Mouse (Mus musculus) heart, embryonic 12.5 days (tissue): ENCODE measurements around the gene Pax4. TPM values are rescaled to one million over a fixed set of nuclear protein-coding genes. Genes with fewer than 3 reads are reported as not detected.

ENCODE experiments used
- ATAC-seq: fragments of 200-750 bp; cut with Nextera tagmentation; 2 replicates; pipeline ENCODE4 v1.8.0; 2017; ENCODE audit warnings: moderate TSS enrichment, moderate library complexity; ENCODE audit not compliant: insufficient number of reproducible peaks, low FRiP score
- H3K27ac ChIP-seq: fragments of 300-500 bp; sonication (generic); 2 replicates; pipeline ENCODE4 v1.5.1; 2016; ENCODE audit warnings: mild to moderate bottlenecking, moderate library complexity; ENCODE audit not compliant: poor library complexity, severe bottlenecking
- H3K27me3 ChIP-seq: fragments of 300-500 bp; sonication (generic); replicated peaks from 2 replicates; pipeline ENCODE4 v1.6.1; 2016; ENCODE audit warnings: mild to moderate bottlenecking, moderate library complexity
- H3K36me3 ChIP-seq: fragments of 300-500 bp; sonication (generic); 2 replicates; pipeline ENCODE4 v1.6.1; 2016; ENCODE audit warnings: mild to moderate bottlenecking, moderate library complexity
- H3K4me1 ChIP-seq: fragments of 300-500 bp; sonication (generic); replicated peaks from 2 replicates; pipeline ENCODE4 v1.6.1; 2016; ENCODE audit warnings: mild to moderate bottlenecking
- H3K4me2 ChIP-seq: fragments of 300-500 bp; sonication (generic); 2 replicates; pipeline ENCODE4 v1.6.1; 2016; ENCODE audit warnings: mild to moderate bottlenecking, moderate library complexity
- H3K4me3 ChIP-seq: fragments of 300-500 bp; sonication (generic); 2 replicates; pipeline ENCODE4 v1.5.1; 2016; ENCODE audit warnings: mild to moderate bottlenecking
- H3K9ac ChIP-seq: fragments of 300-500 bp; sonication (generic); 2 replicates; pipeline ENCODE4 v1.6.1; 2016; ENCODE audit warnings: mild to moderate bottlenecking, moderate library complexity
- H3K9me3 ChIP-seq: fragments of 300-500 bp; sonication (generic); replicated peaks from 2 replicates; pipeline ENCODE4 v1.6.1; 2016; ENCODE audit warnings: mild to moderate bottlenecking, moderate library complexity
- WGBS: fragments of 180-500 bp; shearing (Covaris S2); methylation state at CpG from one replicate; pipeline ENCODE4 v1.1.7; 2016; 5-methylcytosine and 5-hydroxymethylcytosine counted together
- polyA plus RNA-seq: library from polyadenylated mRNA; unstranded; fragments of >200 nt; fragmentation: Nextera tagmentation; extraction: Ambion mirVana; gene quantifications from 2 replicates; pipeline ENCODE4 v1.2.1, GENCODE M21; 2016

Gene Pax4
- polyA plus RNA-seq: not detected in 2 replicates

DNA sequence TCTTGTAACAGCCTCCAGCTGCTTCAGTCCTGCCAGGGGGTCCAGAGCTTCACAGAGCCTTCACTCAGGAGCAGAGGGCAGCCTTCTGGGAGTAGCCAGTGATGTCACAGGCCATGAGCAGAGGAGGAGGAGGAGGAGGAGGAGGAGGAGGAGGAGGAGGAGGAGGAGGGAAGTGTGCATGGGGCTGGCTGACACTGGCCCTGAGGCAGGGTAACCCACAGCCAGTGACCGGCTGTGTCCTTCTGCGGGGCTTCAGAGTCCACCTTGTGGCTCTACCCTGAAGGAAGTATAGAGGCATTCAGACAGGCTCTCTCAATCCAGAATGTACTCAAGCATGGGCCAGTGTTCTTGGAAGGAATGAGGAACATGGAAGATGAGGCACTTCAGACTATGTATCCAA, at the start of gene Pax4:
Gene Pax4, minus strand, starts transcription at position 101 of the 400 bp plus-strand sequence.
- Histone ChIP-seq H3K9ac (no peak within 1 kb of the TSS), H3K27ac (no peak within 1 kb of the TSS), H3K4me1 (no peaks in the 10 kb centered on the region), H3K36me3 (no peaks in the 10 kb centered on the region), H3K9me3 (no peaks in the 10 kb centered on the region), H3K27me3 (peaks cover 58% of the 10 kb centered on the region), H3K4me2 (no peak within 1 kb of the TSS), H3K4me3 (no peak within 1 kb of the TSS)
- WGBS: 65% methylated on average over 2 of the region's 2 CpGs
- no peak for ATAC-seq

DNA sequence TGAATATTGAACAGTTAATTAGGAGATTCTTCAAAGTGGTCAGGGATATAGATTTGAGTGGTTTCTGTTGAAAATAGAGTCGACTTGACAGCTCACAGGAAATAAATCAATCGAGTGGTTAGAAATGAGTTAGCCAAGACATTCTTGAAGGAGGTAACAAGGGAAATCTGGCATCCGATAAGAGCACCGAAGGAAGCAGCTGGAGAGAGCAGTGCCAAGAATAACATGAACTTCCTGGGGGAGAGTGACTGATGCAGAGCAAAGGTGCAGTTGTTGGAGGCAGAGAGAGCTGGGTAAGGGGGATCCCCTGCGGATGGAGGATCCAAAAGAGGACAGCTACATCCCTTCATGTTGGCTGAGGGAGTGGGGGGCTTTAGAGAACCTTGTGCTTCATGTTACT, 48.7 kb upstream of the Pax4 start:
- Histone ChIP-seq H3K36me3 (peaks cover 11% of the 10 kb centered on the region), H3K27ac (peak overlapping the region; percentile 37; the same call in 1 of the 2 replicates)
- WGBS: 39% methylated on average over 5 of the region's 5 CpGs

DNA sequence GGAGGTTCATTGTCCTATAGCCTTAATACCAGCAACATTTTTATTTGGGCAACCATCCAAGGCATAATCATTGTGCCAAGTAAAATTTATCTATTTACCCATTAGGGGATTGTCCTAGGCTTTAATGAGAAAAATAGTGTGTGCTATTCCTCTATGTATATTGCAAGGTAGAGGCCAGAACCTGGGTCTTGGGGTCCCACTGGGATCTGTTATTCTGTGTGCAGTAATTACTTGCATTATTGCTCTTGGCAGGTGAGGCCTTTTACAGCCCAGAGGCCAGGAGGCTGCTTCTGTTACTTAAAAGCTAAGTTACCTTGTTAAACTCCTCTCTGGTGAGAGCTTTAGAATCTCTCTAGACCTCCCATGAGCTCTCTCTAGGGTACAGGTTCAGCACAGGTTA, 42.0 kb upstream of the Pax4 start:
- no peak overlapping the region for H3K4me3 ChIP-seq
- peaks cover 14% of the 10 kb centered on the region for H3K4me1 ChIP-seq
- no peak overlapping the region for H3K4me2 ChIP-seq
- H3K36me3 ChIP-seq: peaks cover 30% of the 10 kb centered on the region
- ATAC-seq: no peak
- H3K9me3 ChIP-seq: no peaks in the 10 kb centered on the region
- no peak overlapping the region for H3K9ac ChIP-seq
- no peaks in the 10 kb centered on the region for H3K27me3 ChIP-seq
- no peak overlapping the region for H3K27ac ChIP-seq

More for the DNA sequence above, 48.7 kb upstream of the Pax4 start:
- H3K4me3 ChIP-seq: no peak overlapping the region
- H3K9ac ChIP-seq: no peak overlapping the region
- no peak for ATAC-seq
- H3K9me3 ChIP-seq: no peaks in the 10 kb centered on the region
- H3K4me2 ChIP-seq: no peak overlapping the region
- H3K27me3 ChIP-seq: no peaks in the 10 kb centered on the region
- peaks cover 10% of the 10 kb centered on the region for H3K4me1 ChIP-seq

DNA sequence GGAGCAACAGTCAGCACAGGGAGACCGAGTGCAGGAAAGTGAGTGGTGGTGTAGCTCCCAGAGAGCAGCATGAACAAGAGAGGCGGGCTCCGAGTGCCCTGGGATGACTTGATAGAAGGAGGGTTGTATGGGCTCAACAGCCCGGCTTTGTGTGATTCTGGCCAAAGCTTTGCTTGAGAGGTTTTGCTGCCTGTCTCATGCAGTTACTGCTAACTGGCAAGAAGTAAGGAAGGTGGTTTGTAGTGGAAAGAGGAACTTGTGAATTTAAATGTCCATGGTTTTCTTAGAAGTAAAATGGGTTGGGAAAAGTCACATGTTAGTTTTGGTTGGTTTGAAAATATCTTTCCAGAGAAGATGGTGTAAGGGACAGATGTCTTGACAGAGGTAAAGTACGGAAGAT, 41.5 kb upstream of the Pax4 start:
- no peak for ATAC-seq

DNA sequence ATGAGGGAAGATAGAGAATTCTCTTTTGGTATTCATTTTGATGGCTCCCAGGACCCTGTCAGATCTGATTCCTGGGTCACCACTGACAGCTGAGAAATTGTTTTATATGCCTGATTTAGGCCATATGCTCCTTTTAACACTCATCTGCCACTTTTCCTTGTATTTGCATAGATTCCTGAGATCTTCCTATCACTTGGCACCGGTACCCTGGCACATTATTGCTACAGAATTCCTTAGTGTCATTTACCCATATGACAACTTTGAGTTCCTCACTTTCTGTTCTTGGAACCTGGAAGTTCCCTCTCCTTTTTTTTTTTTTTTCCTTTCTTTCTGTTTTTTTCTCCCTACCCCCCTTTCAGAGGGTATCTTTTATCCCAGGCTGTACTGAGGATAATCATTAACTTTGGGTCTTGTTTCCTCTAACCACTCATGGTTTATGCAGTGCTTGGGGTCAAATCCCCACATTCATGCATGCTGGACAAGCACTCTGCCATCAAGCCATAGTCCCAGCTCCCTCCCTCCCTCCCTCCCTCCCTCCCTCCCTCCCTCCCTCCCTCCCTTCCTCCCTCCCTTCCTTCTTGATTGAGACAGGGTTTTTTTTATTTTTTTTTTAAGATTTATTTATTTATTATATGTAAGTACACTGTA, 39.2 kb upstream of the Pax4 start:
- H3K4me1 ChIP-seq: peaks cover 35% of the 10 kb centered on the region
- H3K36me3 ChIP-seq: peaks cover 27% of the 10 kb centered on the region
- H3K27ac ChIP-seq: no peak overlapping the region
- WGBS: 73% methylated on average over 1 of the region's 1 CpGs
- no peak overlapping the region for H3K4me2 ChIP-seq
- no peak for ATAC-seq
- no peak overlapping the region for H3K4me3 ChIP-seq
- no peaks in the 10 kb centered on the region for H3K9me3 ChIP-seq
- no peaks in the 10 kb centered on the region for H3K27me3 ChIP-seq
- no peak overlapping the region for H3K9ac ChIP-seq

More for the DNA sequence above, 41.5 kb upstream of the Pax4 start:
- Histone ChIP-seq H3K9ac (no peak overlapping the region), H3K27ac (no peak overlapping the region), H3K36me3 (peaks cover 30% of the 10 kb centered on the region), H3K9me3 (no peaks in the 10 kb centered on the region), H3K4me2 (no peak overlapping the region), H3K4me3 (no peak overlapping the region), H3K27me3 (no peaks in the 10 kb centered on the region), H3K4me1 (peaks cover 20% of the 10 kb centered on the region)
- WGBS: 87% methylated on average over 5 of the region's 5 CpGs

DNA sequence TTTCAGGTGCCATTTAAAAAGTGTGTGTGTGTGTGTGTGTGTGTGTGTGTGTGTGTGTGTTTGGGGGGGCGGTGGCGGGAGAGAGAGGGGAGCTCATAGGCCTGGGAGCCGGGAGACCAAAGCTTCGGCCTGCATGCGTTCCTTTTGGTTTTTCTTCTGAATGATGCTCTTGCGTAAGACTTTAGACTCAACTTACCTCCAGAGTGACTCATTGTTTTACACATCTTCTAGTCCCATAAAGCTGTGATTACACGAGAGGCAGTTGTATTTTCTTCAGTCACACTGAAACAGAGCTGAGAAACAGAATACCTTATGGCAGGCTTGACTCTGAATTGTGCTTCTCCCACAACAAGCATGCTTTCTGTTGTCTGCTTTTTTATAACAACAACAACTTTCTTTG, 37.8 kb upstream of the Pax4 start:
- Histone ChIP-seq H3K9ac (no peak overlapping the region), H3K27ac (no peak overlapping the region), H3K4me2 (no peak overlapping the region), H3K36me3 (peaks cover 15% of the 10 kb centered on the region), H3K27me3 (no peaks in the 10 kb centered on the region), H3K9me3 (no peaks in the 10 kb centered on the region), H3K4me1 (peaks cover 50% of the 10 kb centered on the region), H3K4me3 (no peak overlapping the region)
- no peak for ATAC-seq
- 89% methylated on average over 7 of the region's 7 CpGs for WGBS

DNA sequence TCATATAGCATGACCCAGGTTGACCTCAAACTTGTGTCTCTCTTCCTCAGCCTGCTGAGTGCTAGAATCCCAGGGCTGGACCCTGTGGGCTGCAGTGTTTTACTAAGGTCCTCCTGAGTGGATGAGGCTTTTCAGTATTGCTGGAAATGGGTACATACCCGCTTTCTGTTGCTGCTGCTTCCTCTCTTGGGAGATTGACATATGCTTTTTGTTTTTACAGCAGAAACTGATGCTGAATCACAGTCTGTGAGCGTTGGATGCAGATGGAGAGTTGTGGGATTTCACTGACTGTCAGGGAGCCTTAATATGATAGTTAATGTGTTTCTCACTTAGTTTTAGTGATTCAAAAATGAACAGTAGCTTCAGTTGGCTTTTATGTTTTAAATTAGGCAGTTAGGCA, 37.3 kb upstream of the Pax4 start:
- Histone ChIP-seq H3K27me3 (no peaks in the 10 kb centered on the region), H3K9ac (no peak overlapping the region), H3K9me3 (no peaks in the 10 kb centered on the region), H3K36me3 (peaks cover 15% of the 10 kb centered on the region), H3K4me3 (no peak overlapping the region), H3K4me1 (peaks cover 54% of the 10 kb centered on the region), H3K4me2 (no peak overlapping the region), H3K27ac (0 out of 2 replicates have a peak overlapping the region, but pooled peaks have one; percentile 46)
- WGBS: 71% methylated on average over 2 of the region's 2 CpGs
- no peak for ATAC-seq

DNA sequence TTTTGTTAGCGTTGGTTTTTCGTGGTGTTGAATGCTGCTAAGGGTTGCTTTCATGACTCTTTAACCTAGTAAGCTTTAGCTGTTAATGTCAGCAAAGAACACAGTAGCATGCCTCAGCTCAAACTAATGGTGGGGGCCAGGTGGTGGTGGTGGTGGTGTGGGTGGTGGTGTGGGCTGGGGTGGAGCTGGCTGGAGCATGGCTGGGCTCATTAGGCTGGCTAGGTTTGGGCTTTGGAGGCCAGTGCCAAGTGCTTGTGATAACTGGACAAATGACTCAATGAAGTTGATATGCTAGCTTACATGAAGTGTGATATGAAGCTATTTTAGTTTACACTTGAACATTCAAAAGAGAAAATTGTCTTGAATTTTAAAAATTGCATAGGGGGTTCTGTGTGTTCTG, 36.9 kb upstream of the Pax4 start:
- WGBS: 95% methylated on average over 2 of the region's 2 CpGs
- peaks cover 55% of the 10 kb centered on the region for H3K4me1 ChIP-seq

DNA sequence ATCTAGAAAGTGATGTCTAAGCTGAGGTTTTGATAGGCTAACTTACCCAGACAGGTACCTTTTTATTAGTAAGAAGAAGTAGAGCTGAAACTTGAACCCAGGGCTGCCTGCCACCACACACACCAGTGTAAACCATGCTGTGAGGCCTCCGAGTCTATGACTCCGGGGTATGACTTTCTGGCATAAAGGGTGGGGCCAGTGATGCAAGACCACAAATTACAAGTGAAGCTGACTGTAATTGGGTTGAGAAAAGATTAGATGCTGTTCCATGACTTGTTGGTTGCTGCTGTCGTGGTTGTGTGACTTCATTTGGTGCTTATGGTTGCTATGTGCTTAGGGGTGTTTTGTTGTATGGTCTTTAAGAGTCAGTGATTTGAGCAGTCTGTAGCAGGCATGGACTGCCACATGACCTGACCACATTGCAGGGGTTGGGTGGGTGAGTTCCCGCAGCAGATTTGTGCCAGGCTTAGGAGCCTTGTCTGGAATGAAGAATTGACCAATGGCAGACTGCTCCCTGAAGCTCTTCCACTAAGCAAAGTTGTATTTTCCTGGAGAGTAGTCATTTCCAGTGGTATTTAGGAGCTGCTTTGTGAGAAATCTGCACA, 33.7 kb upstream of the Pax4 start:
- no peak for ATAC-seq
- no peaks in the 10 kb centered on the region for H3K27me3 ChIP-seq
- H3K4me2 ChIP-seq: peak overlapping the region; percentile 33
- no peaks in the 10 kb centered on the region for H3K9me3 ChIP-seq
- 66% methylated on average over 4 of the region's 4 CpGs for WGBS
- no peaks in the 10 kb centered on the region for H3K36me3 ChIP-seq
- H3K4me3 ChIP-seq: no peak overlapping the region
- H3K9ac ChIP-seq: 0 out of 2 replicates have a peak overlapping the region, but pooled peaks have one; percentile 24
- H3K27ac ChIP-seq: no peak overlapping the region
- H3K4me1 ChIP-seq: peaks cover 55% of the 10 kb centered on the region

More for the DNA sequence above, 36.9 kb upstream of the Pax4 start:
- no peak for ATAC-seq
- Histone ChIP-seq H3K4me3 (no peak overlapping the region), H3K4me2 (no peak overlapping the region), H3K27ac (no peak overlapping the region), H3K36me3 (peaks cover 15% of the 10 kb centered on the region), H3K27me3 (no peaks in the 10 kb centered on the region), H3K9ac (no peak overlapping the region), H3K9me3 (no peaks in the 10 kb centered on the region)

DNA sequence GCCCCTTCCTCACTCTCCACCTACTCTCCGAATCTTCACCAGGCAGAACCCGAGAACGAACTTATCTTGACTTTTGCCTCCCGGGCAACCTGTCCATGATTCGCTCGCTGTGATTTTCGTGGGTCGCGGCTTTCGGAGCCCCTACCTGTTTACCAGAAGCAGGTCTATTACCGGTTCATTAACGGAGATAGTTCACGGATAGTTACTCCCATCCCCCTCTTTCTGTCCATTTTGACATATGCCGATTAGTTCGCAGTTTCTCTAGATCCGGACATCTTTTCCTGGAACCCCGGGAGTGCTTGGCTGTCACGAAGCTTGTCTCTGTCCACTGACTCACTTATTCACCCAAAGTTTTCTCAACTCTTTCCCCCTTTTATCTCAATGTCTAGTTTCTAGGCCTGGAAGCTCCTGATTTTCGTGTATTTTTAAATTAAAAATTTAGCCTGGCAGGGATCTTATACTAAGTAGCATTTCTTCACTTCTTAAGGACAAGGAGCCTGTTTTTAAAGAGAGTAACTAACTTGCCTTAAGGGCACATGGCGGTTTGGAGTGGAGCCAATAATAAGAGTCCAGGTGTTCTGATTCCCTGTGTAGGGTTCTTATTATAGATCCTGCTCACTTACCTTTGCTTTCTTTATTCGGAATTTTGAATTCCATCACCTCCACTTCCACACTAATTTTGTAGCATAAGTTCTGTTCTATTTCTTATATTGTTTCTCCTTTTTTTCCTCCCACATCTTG, 31.8 kb upstream of the Pax4 start:
- Histone ChIP-seq H3K9ac (peak overlapping the region; percentile 89), H3K27me3 (no peaks in the 10 kb centered on the region), H3K4me1 (peaks cover 38% of the 10 kb centered on the region), H3K4me2 (peak overlapping the region; percentile 70), H3K36me3 (no peaks in the 10 kb centered on the region), H3K9me3 (no peaks in the 10 kb centered on the region), H3K27ac (peak overlapping the region; percentile 88), H3K4me3 (peak overlapping the region; percentile 86)
- no peak for ATAC-seq
- 5% methylated on average over 21 of the region's 21 CpGs for WGBS
